Mouse (Mus musculus) liver, adult 2 months (tissue): Measurements from ENCODE around the gene Sec11a. TPM values are rescaled to one million over a fixed set of nuclear protein-coding genes. Genes with fewer than 3 reads are reported as not detected.

Source experiments
- DNase-seq: peaks from one replicate; pipeline ENCODE4 v3.0.0-alpha.2; 2011; ENCODE audit warnings: low read depth, low spot score; ENCODE audit errors: extremely low read depth
- H3K27ac ChIP-seq: fragments of 200-500 bp; replicated peaks from 2 replicates; pipeline ENCODE4 v1.5.1; 2012; ENCODE audit warnings: low read depth, mild to moderate bottlenecking, control low read depth, inconsistent platforms, low read length; ENCODE audit not compliant: insufficient read depth
- H3K27me3 ChIP-seq: fragments of 200-500 bp; 2 replicates; pipeline ENCODE4 v1.6.1; 2012; ENCODE audit warnings: mild to moderate bottlenecking, moderate library complexity, low read length, inconsistent platforms; ENCODE audit not compliant: control insufficient read depth, insufficient read depth
- H3K36me3 ChIP-seq: fragments of 200-500 bp; 2 replicates; pipeline ENCODE4 v1.6.1; 2012; ENCODE audit warnings: low read length, inconsistent platforms; ENCODE audit not compliant: control insufficient read depth, insufficient read depth
- H3K4me1 ChIP-seq: fragments of 200-500 bp; 2 replicates; pipeline ENCODE4 v1.6.1; 2011; ENCODE audit warnings: low read length; ENCODE audit not compliant: control insufficient read depth, insufficient read depth
- H3K4me3 ChIP-seq: fragments of 200-500 bp; 2 replicates; pipeline ENCODE4 v1.5.1; 2011; ENCODE audit warnings: low read depth, mild to moderate bottlenecking, control low read depth, low read length, moderate library complexity; ENCODE audit not compliant: insufficient read depth
- H3K79me2 ChIP-seq: fragments of 200-500 bp; 2 replicates; pipeline ENCODE4 v1.6.1; 2012; ENCODE audit warnings: inconsistent platforms, mild to moderate bottlenecking, low read length, moderate library complexity; ENCODE audit not compliant: control insufficient read depth, insufficient read depth
- H3K9ac ChIP-seq: fragments of 200-500 bp; 2 replicates; pipeline ENCODE4 v1.6.1; 2012; ENCODE audit warnings: low read depth, mild to moderate bottlenecking, control low read depth, inconsistent platforms, low read length
- CTCF ChIP-seq: fragments of 200-500 bp; IDR thresholded peaks from 2 replicates; pipeline ENCODE4 v1.5.1; 2011; ENCODE audit warnings: low read depth, low read length, control low read depth
- POLR2A ChIP-seq: fragments of 200-500 bp; IDR thresholded peaks from 2 replicates; pipeline ENCODE4 v1.6.1; 2011; ENCODE audit warnings: low read length, control low read depth; ENCODE audit not compliant: insufficient read depth; ENCODE audit errors: extremely low read depth
- WGBS: fragments of 180-500 bp; shearing (Covaris S2); methylation state at CpG from one replicate; pipeline ENCODE4 v1.1.7; 2018; 5-methylcytosine and 5-hydroxymethylcytosine counted together
- polyA plus RNA-seq: library from polyadenylated mRNA; depleted of rRNA; stranded (reverse); fragments of >200 nt; gene quantifications from 2 replicates; pipeline ENCODE4 v1.2.3, GENCODE M21; 2012; rRNA removed
- total RNA-seq: library from RNA; depleted of rRNA; stranded (reverse); fragments of >200 nt; gene quantifications from 2 replicates; pipeline ENCODE4 v1.2.3, GENCODE M21; 2014; rRNA removed

The Sec11a gene
- total and polyA plus RNA-seq, 2 experiments: 64.6 to 103 TPM

DNA sequence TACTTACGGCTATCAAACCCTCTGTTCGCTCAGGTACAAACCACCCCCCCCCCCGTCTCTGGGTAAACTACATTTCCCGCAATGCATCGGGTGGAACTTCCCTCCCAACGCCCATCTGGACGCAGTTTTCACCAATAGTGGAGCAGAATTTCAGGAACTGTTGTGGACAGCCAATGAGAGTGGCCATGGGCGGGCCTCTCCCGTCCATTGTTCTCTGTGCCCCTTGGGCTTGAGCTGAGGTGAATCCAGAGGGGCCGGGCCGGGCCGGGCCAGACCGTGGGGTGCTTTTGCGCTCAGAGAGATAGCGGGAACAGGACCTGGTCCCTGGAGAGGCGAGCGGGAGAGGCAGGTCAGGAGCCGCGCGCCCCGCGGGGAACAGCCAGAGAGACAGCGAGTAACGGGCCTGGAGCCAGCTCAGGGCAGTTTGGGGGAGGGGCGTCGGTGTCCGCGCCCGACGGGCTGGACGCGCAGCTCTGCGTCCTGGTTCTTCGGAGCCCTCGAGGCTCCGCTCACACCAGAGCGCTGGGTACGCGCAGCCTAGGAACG, 86.8 kb downstream of the Sec11a start, which contains the start of gene Zscan2:
TSS of gene Zscan2 (plus strand) at position 192 of the 546 bp plus-strand sequence.
- peak within 1 kb of the TSS; percentile 90 for H3K9ac ChIP-seq
- H3K79me2 ChIP-seq: peaks cover 6% of the 10 kb centered on the region; the same call in 1 of the 2 replicates
- peak within 1 kb of the TSS; percentile 95 for H3K27ac ChIP-seq
- no peaks in the 10 kb centered on the region for H3K27me3 ChIP-seq
- peak; percentile 93 for DNase-seq
- peaks cover 12% of the 10 kb centered on the region; the same call in 1 of the 2 replicates for H3K4me1 ChIP-seq
- TF ChIP-seq CTCF (no peak), POLR2A (peak; percentile 73; the same call in 1 of the 2 replicates)
- H3K4me3 ChIP-seq: peak within 1 kb of the TSS; percentile 88
- WGBS: under 1% methylated on average over 40 of the region's 40 CpGs
- no peaks in the 10 kb centered on the region for H3K36me3 ChIP-seq

DNA sequence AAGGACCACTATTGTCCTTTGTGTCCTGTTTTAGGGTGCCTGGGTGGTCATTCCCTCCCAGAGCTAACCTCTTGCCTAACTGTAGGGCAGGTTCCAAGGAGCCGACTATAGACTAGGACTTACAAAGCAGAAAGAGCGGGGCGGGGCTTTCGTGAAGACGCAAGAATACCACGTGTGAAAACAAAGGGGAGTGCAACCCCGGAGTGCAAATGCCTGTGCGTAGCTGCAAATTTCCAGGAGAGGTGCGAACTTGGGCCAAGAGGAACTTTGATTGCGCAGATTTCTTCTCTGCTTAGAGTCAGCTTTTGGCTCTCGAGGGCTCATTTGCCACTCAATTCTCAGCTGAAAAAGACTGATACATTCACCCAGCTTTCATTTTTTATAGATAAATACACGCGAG, 87.4 kb downstream of the Sec11a start:
- DNase-seq: peak; percentile 67
- Histone ChIP-seq H3K79me2 (peaks cover 6% of the 10 kb centered on the region; the same call in 1 of the 2 replicates), H3K27ac (peak overlapping the region; percentile 39), H3K9ac (peak overlapping the region; percentile 30), H3K36me3 (no peaks in the 10 kb centered on the region), H3K27me3 (no peaks in the 10 kb centered on the region), H3K4me1 (peaks cover 10% of the 10 kb centered on the region; the same call in 1 of the 2 replicates), H3K4me3 (peak overlapping the region; percentile 37)
- under 1% methylated on average over 13 of the region's 13 CpGs for WGBS
- TF ChIP-seq CTCF (no peak), POLR2A (no peak)

DNA sequence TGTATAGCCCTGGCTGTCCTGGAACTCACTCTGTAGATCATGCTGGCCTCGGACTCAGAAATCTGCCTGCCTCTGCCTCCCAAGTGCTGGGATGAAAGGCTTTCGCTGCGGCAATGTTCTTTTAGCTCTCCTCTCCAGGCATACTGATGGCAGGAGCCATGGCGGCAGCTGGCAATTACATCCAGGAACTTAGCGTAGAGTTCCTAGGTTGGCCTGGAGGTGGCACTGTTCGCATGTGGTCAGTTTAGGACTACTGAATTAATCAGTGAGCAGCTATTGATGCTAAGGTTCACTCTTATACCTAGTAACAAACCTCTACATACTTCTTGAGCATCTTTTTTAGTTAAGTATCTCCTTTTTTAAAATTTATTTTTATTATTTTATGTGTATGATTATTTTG, 90.4 kb downstream of the Sec11a start:
- Histone ChIP-seq H3K4me3 (no peak overlapping the region), H3K36me3 (no peaks in the 10 kb centered on the region), H3K27ac (no peak overlapping the region), H3K9ac (no peak overlapping the region), H3K27me3 (no peaks in the 10 kb centered on the region), H3K4me1 (peaks cover 4% of the 10 kb centered on the region; the same call in 1 of the 2 replicates), H3K79me2 (no peaks in the 10 kb centered on the region)
- TF ChIP-seq POLR2A (no peak), CTCF (peak; percentile 83)
- peak; percentile 68 for DNase-seq
- WGBS: 10% methylated on average over 6 of the region's 6 CpGs

DNA sequence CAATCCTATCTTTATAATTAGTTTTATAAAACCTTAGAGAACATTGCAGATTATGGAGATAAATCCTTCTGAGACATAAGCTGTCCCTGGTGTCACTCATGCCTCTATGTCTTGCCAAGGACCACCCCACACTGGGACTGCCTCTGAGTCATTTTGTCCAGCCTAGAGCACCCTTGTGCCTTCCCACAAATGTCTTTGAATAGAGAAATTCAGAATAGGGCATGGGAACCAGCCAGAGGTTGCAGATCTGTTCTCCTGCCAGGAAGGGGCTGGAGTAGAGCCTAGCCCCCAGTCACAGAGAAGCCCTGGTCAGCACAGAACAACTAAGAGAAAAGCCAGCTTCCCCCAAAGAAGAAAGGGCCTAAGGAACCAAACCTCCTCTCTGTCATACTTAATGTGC, 92.3 kb downstream of the Sec11a start:
- TF ChIP-seq CTCF: no peak
- TF ChIP-seq POLR2A: no peak
- H3K36me3 ChIP-seq: no peaks in the 10 kb centered on the region
- H3K4me3 ChIP-seq: no peak overlapping the region
- H3K4me1 ChIP-seq: no peaks in the 10 kb centered on the region; the same call in 1 of the 2 replicates
- no peaks in the 10 kb centered on the region for H3K27me3 ChIP-seq
- no peak overlapping the region for H3K9ac ChIP-seq
- no peak for DNase-seq
- no peak overlapping the region for H3K27ac ChIP-seq
- no peaks in the 10 kb centered on the region for H3K79me2 ChIP-seq

Other genes with a start within 250 kb of the Sec11a start
- gene Iqgap1, start 121.8 kb downstream of the Sec11a start, total RNA-seq: 7.8 and 9.2 TPM in 2 replicates
- gene Iqgap1, start 121.8 kb downstream of the Sec11a start, polyA plus RNA-seq: 2.6 and 2.8 TPM in 2 replicates
- 3.0 and 4.6 TPM in 2 replicates for gene Zscan2, start 86.9 kb downstream of the Sec11a start, total RNA-seq
- gene Zscan2, start 86.9 kb downstream of the Sec11a start, polyA plus RNA-seq: 1.6 and 2.7 TPM in 2 replicates
- 10.2 and 11.7 TPM in 2 replicates for gene Wdr73, start 46.5 kb downstream of the Sec11a start, total RNA-seq
- 13.0 and 13.3 TPM in 2 replicates for gene Wdr73, start 46.5 kb downstream of the Sec11a start, polyA plus RNA-seq
- gene Nmb, start 42.7 kb downstream of the Sec11a start, total RNA-seq: 0.65 and 0.67 TPM in 2 replicates
- 1.7 TPM in 1 of 2 replicates, not detected in the other for gene Nmb, start 42.7 kb downstream of the Sec11a start, polyA plus RNA-seq
- gene Zfp592, start 45.9 kb upstream of the Sec11a start, total RNA-seq: 6.7 and 9.9 TPM in 2 replicates
- gene Zfp592, start 45.9 kb upstream of the Sec11a start, polyA plus RNA-seq: 6.8 and 11.3 TPM in 2 replicates
- gene Alpk3, start 109.8 kb upstream of the Sec11a start, total RNA-seq: 0.09 TPM in 1 of 2 replicates, not detected in the other
- gene Alpk3, start 109.8 kb upstream of the Sec11a start, polyA plus RNA-seq: 0.01 TPM in 1 of 2 replicates, not detected in the other
- gene Slc28a1, start 167.0 kb upstream of the Sec11a start, total RNA-seq: 0.28 TPM in 1 of 2 replicates, not detected in the other
- gene Slc28a1, start 167.0 kb upstream of the Sec11a start, polyA plus RNA-seq: 0.12 and 0.24 TPM in 2 replicates